Mouse (Mus musculus): ENCODE measurements around the gene Hpn. TPM values are rescaled to one million over a fixed set of nuclear protein-coding genes. Genes with fewer than 3 reads are reported as not detected.
A peak's percentile ranks its signal among the peaks of the same experiment; 100 is the strongest.

The Hpn gene
- total and polyA plus RNA-seq, 2 experiments from 2014 or later, result 0.49 to 0.62 TPM

DNA sequence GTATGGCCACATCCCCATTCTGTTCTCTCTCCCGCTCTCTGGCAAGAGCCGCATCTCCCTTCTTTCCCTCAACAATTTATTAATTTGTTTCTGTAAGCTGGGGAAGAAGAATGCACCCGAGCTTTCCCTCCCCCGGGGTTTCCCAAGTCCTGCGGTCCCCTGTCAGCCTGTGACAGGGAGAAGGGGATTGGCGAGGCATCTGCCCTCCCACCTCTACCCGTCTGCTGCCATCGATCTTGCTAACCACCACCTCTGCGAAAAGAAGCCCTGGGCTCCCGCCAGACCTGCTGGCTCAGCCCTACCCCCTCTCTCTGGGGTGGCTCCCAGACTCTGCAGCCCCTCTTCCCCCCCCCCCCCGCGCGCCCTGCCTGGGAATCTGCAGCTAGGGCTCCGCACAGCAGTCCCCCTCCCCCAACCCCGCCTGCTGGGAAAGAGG, 65.2 kb downstream of the Hpn start:
- TF ChIP-seq CTCF (IDR thresholded peaks at IDR 0.05), result no peak
- peak overlapping the region; percentile 67 for H3K9ac ChIP-seq (replicated peaks; ENCODE audit: low read length, poor library complexity, severe bottlenecking)
- WGBS, result under 1% methylated on average over 12 of the region's 15 CpGs
- H3K27ac ChIP-seq (ENCODE audit: low read depth, low read length), result peak overlapping the region; percentile 27; the same call in 1 of the 2 replicates
- H3K9me3 ChIP-seq (ENCODE audit: low read length), result no peaks in the 10 kb centered on the region
- H3K4me3 ChIP-seq (ENCODE audit: low read depth, low read length), result peak overlapping the region; percentile 44
- peaks cover 14% of the 10 kb centered on the region for H3K27me3 ChIP-seq (ENCODE audit: insufficient read depth, low read length)
- peak overlapping the region; percentile 69 for H3K4me2 ChIP-seq (ENCODE audit: low read depth, low read length, poor library complexity, severe bottlenecking)
- ATAC-seq (ENCODE audit: low FRiP score) (peak; percentile 48; the same call in 1 of the 2 replicates), DNase-seq (ENCODE audit: low spot score) (peak; percentile 58)
- no peaks in the 10 kb centered on the region for H3K36me3 ChIP-seq (ENCODE audit: insufficient read depth, low read length)
- H3K4me1 ChIP-seq (ENCODE audit: insufficient read depth, low read length), result peaks cover 9% of the 10 kb centered on the region; the same call in 1 of the 2 replicates

DNA sequence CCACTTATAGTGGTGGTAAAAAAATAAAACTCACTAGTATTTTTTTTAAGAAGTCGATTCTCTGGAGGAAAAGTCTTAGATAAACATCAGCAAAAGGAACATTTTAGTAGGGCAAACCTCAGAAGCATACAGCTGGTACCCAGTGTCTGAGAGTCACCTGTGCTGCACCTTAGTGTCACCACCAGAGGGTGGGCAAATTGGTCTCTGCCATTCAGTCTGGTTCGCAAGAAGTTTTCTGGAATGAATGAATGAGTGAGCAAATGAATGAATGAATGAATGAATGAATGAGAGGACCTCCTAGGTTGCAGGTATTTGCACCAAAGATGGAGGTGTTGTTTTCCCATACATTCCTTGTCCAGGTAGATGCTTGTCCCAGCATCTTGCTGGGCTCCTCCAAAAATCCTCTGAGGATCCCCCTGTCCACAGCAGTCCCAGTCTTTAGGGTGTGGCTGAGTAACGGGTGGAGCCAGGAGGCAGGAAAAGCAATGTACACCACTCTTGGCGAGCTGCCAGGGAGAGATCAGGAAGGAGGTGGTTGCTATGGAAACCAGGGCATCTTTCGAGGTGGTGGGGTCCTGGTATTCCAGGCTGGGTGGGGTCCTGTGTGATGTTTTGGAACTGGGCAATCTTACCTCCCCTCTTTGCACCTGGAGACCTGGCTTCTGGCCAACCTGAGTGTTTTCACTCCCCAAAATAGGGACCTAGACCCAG, 65.8 kb downstream of the Hpn start:
- H3K27ac ChIP-seq (ENCODE audit: low read depth, low read length), result peak overlapping the region; percentile 27; the same call in 1 of the 2 replicates
- H3K36me3 ChIP-seq (ENCODE audit: insufficient read depth, low read length), result no peaks in the 10 kb centered on the region
- H3K27me3 ChIP-seq (ENCODE audit: insufficient read depth, low read length), result peaks cover 18% of the 10 kb centered on the region
- peak overlapping the region; percentile 67 for H3K9ac ChIP-seq (replicated peaks; ENCODE audit: low read length, poor library complexity, severe bottlenecking)
- H3K4me1 ChIP-seq (ENCODE audit: insufficient read depth, low read length), result peaks cover 9% of the 10 kb centered on the region; the same call in 1 of the 2 replicates
- ATAC-seq (ENCODE audit: low FRiP score) (no peak), DNase-seq (ENCODE audit: low spot score) (peak; percentile 78)
- H3K4me3 ChIP-seq (ENCODE audit: low read depth, low read length), result peak overlapping the region; percentile 44
- H3K4me2 ChIP-seq (ENCODE audit: low read depth, low read length, poor library complexity, severe bottlenecking), result peak overlapping the region; percentile 69
- peak; percentile 61 for TF ChIP-seq CTCF (IDR thresholded peaks at IDR 0.05)
- no peaks in the 10 kb centered on the region for H3K9me3 ChIP-seq (ENCODE audit: low read length)
- 18% methylated on average over 5 of the region's 5 CpGs for WGBS

Other genes starting within 250 kb of the Hpn start
- 0.24 and 0.71 TPM in 2 replicates for gene Cd22, start 234.9 kb downstream of the Hpn start, total RNA-seq (2014; rRNA removed)
- 0.06 and 0.16 TPM in 2 replicates for gene Cd22, start 234.9 kb downstream of the Hpn start, polyA plus RNA-seq (2015; fragmentation: Nextera tagmentation; extraction: Ambion mirVana)
- gene Mag, start 200.4 kb downstream of the Hpn start, total RNA-seq (2014; rRNA removed), result 5.3 and 14.9 TPM in 2 replicates
- 5.7 and 6.9 TPM in 2 replicates for gene Mag, start 200.4 kb downstream of the Hpn start, polyA plus RNA-seq (2015; fragmentation: Nextera tagmentation; extraction: Ambion mirVana)
- not detected in 2 replicates for gene Hamp2, start 190.6 kb downstream of the Hpn start, total RNA-seq (2014; rRNA removed)
- not detected in 2 replicates for gene Hamp2, start 190.6 kb downstream of the Hpn start, polyA plus RNA-seq (2015; fragmentation: Nextera tagmentation; extraction: Ambion mirVana)
- not detected in 2 replicates for gene Hamp, start 171.3 kb downstream of the Hpn start, total RNA-seq (2014; rRNA removed)
- not detected in 2 replicates for gene Hamp, start 171.3 kb downstream of the Hpn start, polyA plus RNA-seq (2015; fragmentation: Nextera tagmentation; extraction: Ambion mirVana)
- gene Usf2, start 158.5 kb downstream of the Hpn start, total RNA-seq (2014; rRNA removed), result 95.3 and 102 TPM in 2 replicates
- gene Usf2, start 158.5 kb downstream of the Hpn start, polyA plus RNA-seq (2015; fragmentation: Nextera tagmentation; extraction: Ambion mirVana), result 27.0 and 28.4 TPM in 2 replicates
- 29.7 and 30.3 TPM in 2 replicates for gene Lsr, start 141.8 kb downstream of the Hpn start, total RNA-seq (2014; rRNA removed)
- 23.9 TPM in 2 replicates for gene Lsr, start 141.8 kb downstream of the Hpn start, polyA plus RNA-seq (2015; fragmentation: Nextera tagmentation; extraction: Ambion mirVana)
- 0.88 TPM in 1 of 2 replicates, not detected in the other for gene Fam187b, start 141.5 kb downstream of the Hpn start, total RNA-seq (2014; rRNA removed)
- 0.85 and 0.91 TPM in 2 replicates for gene Fam187b, start 141.5 kb downstream of the Hpn start, polyA plus RNA-seq (2015; fragmentation: Nextera tagmentation; extraction: Ambion mirVana)
- gene Fxyd5, start 72.8 kb downstream of the Hpn start, total RNA-seq (2014; rRNA removed), result 23.1 and 48.0 TPM in 2 replicates
- 31.9 and 32.9 TPM in 2 replicates for gene Fxyd5, start 72.8 kb downstream of the Hpn start, polyA plus RNA-seq (2015; fragmentation: Nextera tagmentation; extraction: Ambion mirVana)
- gene Fxyd7, start 63.8 kb downstream of the Hpn start, total RNA-seq (2014; rRNA removed), result 189 and 285 TPM in 2 replicates
- gene Fxyd7, start 63.8 kb downstream of the Hpn start, polyA plus RNA-seq (2015; fragmentation: Nextera tagmentation; extraction: Ambion mirVana), result 455 and 516 TPM in 2 replicates
- 7.0 and 7.4 TPM in 2 replicates for gene Fxyd1, start 58.1 kb downstream of the Hpn start, total RNA-seq (2014; rRNA removed)
- 20.4 and 22.2 TPM in 2 replicates for gene Fxyd1, start 58.1 kb downstream of the Hpn start, polyA plus RNA-seq (2015; fragmentation: Nextera tagmentation; extraction: Ambion mirVana)
- 1.2 and 1.3 TPM in 2 replicates for gene Lgi4, start 55.9 kb downstream of the Hpn start, total RNA-seq (2014; rRNA removed)
- gene Lgi4, start 55.9 kb downstream of the Hpn start, polyA plus RNA-seq (2015; fragmentation: Nextera tagmentation; extraction: Ambion mirVana), result 0.56 and 0.81 TPM in 2 replicates
- 3.7 TPM in 1 of 2 replicates, not detected in the other for gene Fxyd3, start 38.6 kb downstream of the Hpn start, total RNA-seq (2014; rRNA removed)
- 0.47 TPM in 1 of 2 replicates, not detected in the other for gene Fxyd3, start 38.6 kb downstream of the Hpn start, polyA plus RNA-seq (2015; fragmentation: Nextera tagmentation; extraction: Ambion mirVana)
- gene Scn1b, start 11.7 kb upstream of the Hpn start, total RNA-seq (2014; rRNA removed), result 45.0 and 57.5 TPM in 2 replicates
- 32.3 and 35.8 TPM in 2 replicates for gene Scn1b, start 11.7 kb upstream of the Hpn start, polyA plus RNA-seq (2015; fragmentation: Nextera tagmentation; extraction: Ambion mirVana)
- 253 and 270 TPM in 2 replicates for gene Gramd1a, start 40.6 kb upstream of the Hpn start, total RNA-seq (2014; rRNA removed)
- gene Gramd1a, start 40.6 kb upstream of the Hpn start, polyA plus RNA-seq (2015; fragmentation: Nextera tagmentation; extraction: Ambion mirVana), result 160 and 177 TPM in 2 replicates
- gene Scgb2b2, start 175.2 kb upstream of the Hpn start, total RNA-seq (2014; rRNA removed), result not detected in 2 replicates
- gene Scgb2b2, start 175.2 kb upstream of the Hpn start, polyA plus RNA-seq (2015; fragmentation: Nextera tagmentation; extraction: Ambion mirVana), result not detected in 2 replicates
- not detected in 2 replicates for gene Scgb1b2, start 176.5 kb upstream of the Hpn start, total RNA-seq (2014; rRNA removed)
- not detected in 2 replicates for gene Scgb1b2, start 176.5 kb upstream of the Hpn start, polyA plus RNA-seq (2015; fragmentation: Nextera tagmentation; extraction: Ambion mirVana)
- gene Scgb2b3, start 246.8 kb upstream of the Hpn start, total RNA-seq (2014; rRNA removed), result not detected in 2 replicates
- not detected in 2 replicates for gene Scgb2b3, start 246.8 kb upstream of the Hpn start, polyA plus RNA-seq (2015; fragmentation: Nextera tagmentation; extraction: Ambion mirVana)